Mouse (Mus musculus) megakaryocyte, embryonic 14.5 days (primary cell): ENCODE results near the gene Arl6ip1.

Experiments used
- FLI1 ChIP-seq: IDR thresholded peaks from 2 replicates; pipeline ENCODE4 v1.6.1; 2012; ENCODE audit warnings: low read length, inconsistent platforms, mixed read lengths
- GATA1 ChIP-seq: IDR thresholded peaks from 3 replicates; pipeline ENCODE4 v1.6.1; 2012; ENCODE audit warnings: mixed read lengths, low read length, inconsistent platforms, borderline replicate concordance

DNA sequence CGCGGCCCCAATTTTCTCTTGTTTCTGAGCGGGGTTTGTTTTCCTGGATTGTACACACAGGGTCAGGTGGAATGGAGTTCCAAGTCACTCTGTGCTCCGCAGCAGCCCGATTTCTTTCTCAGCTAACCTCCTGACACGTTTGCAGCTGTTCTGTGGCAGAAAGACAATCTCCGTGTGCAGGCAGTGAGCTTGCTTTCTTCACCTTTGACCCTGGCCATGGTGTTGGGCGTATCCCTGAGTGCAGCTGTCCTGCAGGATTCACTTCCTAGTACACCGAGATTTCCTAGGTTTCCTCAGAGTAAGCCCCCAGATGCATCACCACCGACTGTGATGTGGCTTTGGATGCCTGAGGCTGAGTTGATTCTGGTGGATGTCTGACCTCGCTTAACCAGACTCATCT lies 5.7 kb upstream of the Arl6ip1 start:
- TF ChIP-seq GATA1 (no peak), FLI1 (no peak)
